ENCODE assay signal across 18 mouse cellular contexts in the genomic region with DNA sequence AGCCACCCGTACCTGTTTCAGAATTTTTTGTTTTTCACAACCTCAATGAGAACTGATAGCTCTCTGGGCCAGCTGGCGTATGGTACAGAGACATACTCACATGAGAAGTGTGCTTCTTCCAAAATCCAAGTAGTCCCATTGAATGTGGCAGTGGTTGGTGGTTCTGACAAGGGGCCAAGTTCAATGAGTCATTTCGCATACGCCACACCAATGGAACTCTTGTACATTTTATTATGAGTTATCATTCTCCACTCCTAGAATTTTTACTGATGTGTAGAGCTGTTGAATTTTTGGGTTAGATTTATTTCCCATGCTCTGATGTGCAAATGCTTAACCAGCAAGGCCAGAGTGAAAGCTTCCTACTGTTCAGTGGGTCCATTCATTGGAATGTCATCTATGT.
"Had no signal": no experiment of that assay in that cellular context is flagged by ENCODE, and none has a peak within 500 bp of the region (broad histone marks: within the 10 kb centered on the region; RNA-seq: fewer than 3 reads in every experiment).

No protein-coding gene starts in this region.

- H3K9me3 ChIP-seq: limb, embryonic 15.5 days; liver, embryonic 12.5 days; midbrain, embryonic 15.5 days; neural tube, embryonic 13.5 days; stomach, embryonic 15.5 days had no signal

- H3K4me2 ChIP-seq: limb, embryonic 15.5 days; liver, embryonic 12.5 days; lung, embryonic 14.5 days; midbrain, embryonic 11.5 days; midbrain, embryonic 15.5 days; neural tube, embryonic 13.5 days; stomach, embryonic 15.5 days had no signal

- H3K36me3 ChIP-seq: limb, embryonic 15.5 days; liver, embryonic 12.5 days; midbrain, embryonic 15.5 days; neural tube, embryonic 13.5 days; stomach, embryonic 15.5 days had no signal

- H3K27ac ChIP-seq: kidney, postnatal 0 days; limb, embryonic 15.5 days; liver, embryonic 12.5 days; macrophage; midbrain, embryonic 15.5 days; neural tube, embryonic 13.5 days; stomach, embryonic 15.5 days had no signal

- H3K9ac ChIP-seq: limb, embryonic 15.5 days; liver, embryonic 12.5 days; lung, embryonic 14.5 days; midbrain, embryonic 15.5 days; neural tube, embryonic 13.5 days; stomach, embryonic 15.5 days had no signal

- DNase-seq: kidney, postnatal 36 days; layer of hippocampus, adult 9-11 months; layer of hippocampus, postnatal 36 days; lung, embryonic 14.5 days; lung, postnatal 14 days; retina, postnatal 1 day; right cerebral cortex, postnatal 14 days; thymus, adult 2 months; thymus, postnatal 36 days had no signal

- H3K27me3 ChIP-seq: limb, embryonic 15.5 days; liver, embryonic 12.5 days; megakaryocyte, embryonic 14.5 days; midbrain, embryonic 15.5 days; neural tube, embryonic 13.5 days; stomach, embryonic 15.5 days had no signal

- ATAC-seq: liver, embryonic 12.5 days; midbrain, embryonic 15.5 days had no signal

- H3K4me3 ChIP-seq: limb, embryonic 15.5 days; liver, embryonic 12.5 days; megakaryocyte, embryonic 14.5 days; midbrain, embryonic 15.5 days; neural tube, embryonic 13.5 days; stomach, embryonic 15.5 days had no signal

- H3K4me1 ChIP-seq: limb, embryonic 15.5 days; liver, embryonic 12.5 days; megakaryocyte, embryonic 14.5 days; midbrain, embryonic 15.5 days; neural tube, embryonic 13.5 days; stomach, embryonic 15.5 days had no signal
